Mouse (Mus musculus) cerebellum, adult 2 months (tissue): Measurements from ENCODE around the gene Dhrs2. TPM values are rescaled to one million over a fixed set of nuclear protein-coding genes. Genes with fewer than 3 reads are reported as not detected.

Experiments used
- DNase-seq, 2 experiments: peaks; one replicate each; pipeline ENCODE4 v3.0.0; 2021
- H3K27ac ChIP-seq: fragments of 200-500 bp; 2 replicates; pipeline ENCODE4 v1.5.1; 2012; ENCODE audit warnings: low read length, control low read depth, inconsistent platforms; ENCODE audit not compliant: insufficient read depth
- H3K27me3 ChIP-seq: fragments of 200-500 bp; 2 replicates; pipeline ENCODE4 v1.6.1; 2012; ENCODE audit warnings: inconsistent platforms, mild to moderate bottlenecking, low read length, moderate library complexity; ENCODE audit not compliant: control insufficient read depth, insufficient read depth
- H3K4me1 ChIP-seq: fragments of 200-500 bp; 2 replicates; pipeline ENCODE4 v1.6.1; 2011; ENCODE audit warnings: low read length; ENCODE audit not compliant: control insufficient read depth, insufficient read depth
- H3K4me3 ChIP-seq: fragments of 200-500 bp; replicated peaks from 2 replicates; pipeline ENCODE3; 2011; ENCODE audit warnings: mild to moderate bottlenecking, low read depth, low read length, control low read depth; ENCODE audit not compliant: insufficient read depth
- CTCF ChIP-seq: fragments of 200-500 bp; IDR thresholded peaks from 2 replicates; pipeline ENCODE4 v1.5.1; 2011; ENCODE audit warnings: low read depth, mild to moderate bottlenecking, control low read depth, low read length, moderate library complexity, borderline replicate concordance; ENCODE audit not compliant: insufficient read depth
- POLR2A ChIP-seq: fragments of 200-500 bp; IDR thresholded peaks from 2 replicates; pipeline ENCODE4 v1.6.1; 2011; ENCODE audit warnings: low read length, control low read depth, borderline replicate concordance; ENCODE audit not compliant: insufficient read depth
- WGBS: fragments of 180-500 bp; shearing (Covaris S2); methylation state at CpG from one replicate; pipeline ENCODE4 v1.1.7; 2018; 5-methylcytosine and 5-hydroxymethylcytosine counted together
- polyA plus RNA-seq: library from polyadenylated mRNA; depleted of rRNA; stranded (reverse); fragments of >200 nt; gene quantifications from 2 replicates; pipeline ENCODE4 v1.2.3, GENCODE M21; 2012

The Dhrs2 gene
- polyA plus RNA-seq, 1 experiment: 1.2 TPM

DNA sequence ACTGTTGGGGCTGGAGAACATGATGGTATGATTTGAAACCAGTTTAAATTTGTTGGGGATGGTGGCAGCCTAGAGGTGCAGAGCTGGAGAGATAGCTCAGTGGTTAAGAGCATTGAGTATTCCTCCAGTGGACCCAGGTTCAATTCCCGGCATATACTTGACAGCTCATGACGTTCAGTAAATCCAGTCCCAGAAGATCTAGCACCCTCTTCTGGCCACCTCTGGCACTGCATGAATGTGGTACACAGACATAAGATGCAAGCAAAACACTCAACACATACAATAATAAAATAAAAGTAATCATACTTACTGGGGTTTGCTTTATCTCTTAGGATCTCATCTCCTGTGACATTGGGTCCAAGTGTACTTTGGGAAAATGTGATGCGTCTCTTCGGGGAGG, 7.3 kb upstream of the Dhrs2 start:
- TF ChIP-seq POLR2A (no peak), CTCF (peak; percentile 58)
- peak; percentile 32 to 64 for DNase-seq

DNA sequence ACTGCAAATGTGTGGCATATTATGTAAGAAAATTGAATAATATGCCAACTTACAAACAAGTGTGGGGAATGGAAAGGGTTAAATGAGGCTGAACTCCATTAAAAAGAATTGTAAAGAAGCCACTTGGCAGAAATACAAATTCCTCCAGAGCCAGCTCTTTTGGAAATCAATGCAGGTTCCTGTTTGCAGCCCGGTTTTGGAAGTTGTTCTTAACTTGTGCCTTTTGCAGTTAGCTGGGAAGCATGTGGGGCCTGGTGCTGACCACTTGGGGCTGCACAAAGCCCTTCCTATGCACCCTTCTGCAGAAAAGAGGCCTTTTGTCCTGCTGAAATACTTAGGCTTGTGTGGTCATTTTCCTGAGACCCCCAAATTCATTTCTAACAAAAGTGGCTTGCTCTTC, 1.4 kb downstream of the Dhrs2 start:
- TF ChIP-seq POLR2A (no peak), CTCF (peak; percentile 22; the same call in 1 of the 2 replicates)
- WGBS: 16% methylated on average over 1 of the region's 1 CpGs

More for the DNA sequence above, 7.3 kb upstream of the Dhrs2 start:
- no peak overlapping the region for H3K4me3 ChIP-seq
- peaks cover 7% of the 10 kb centered on the region; the same call in 1 of the 2 replicates for H3K4me1 ChIP-seq
- 72% methylated on average over 4 of the region's 4 CpGs for WGBS
- H3K27me3 ChIP-seq: no peaks in the 10 kb centered on the region
- no peak overlapping the region for H3K27ac ChIP-seq

DNA sequence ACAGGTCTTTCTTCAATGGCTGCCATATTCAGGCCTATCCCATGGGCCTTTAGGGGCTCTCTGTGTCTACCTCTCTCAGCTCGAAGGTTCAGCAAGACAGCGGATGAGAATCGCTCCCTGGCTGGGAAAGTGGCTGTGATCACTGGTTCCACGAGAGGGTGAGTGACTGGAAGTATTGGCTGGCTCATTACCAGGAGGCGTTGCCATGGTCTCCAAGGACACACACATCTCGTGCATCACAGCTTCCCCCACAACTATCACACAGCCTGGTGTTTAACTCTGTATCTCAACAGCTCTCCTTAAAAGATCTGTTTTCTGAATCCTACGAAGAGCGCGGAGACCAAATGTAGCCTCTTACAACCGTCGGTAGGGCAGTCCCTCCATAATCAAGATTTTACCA, 12.8 kb downstream of the Dhrs2 start:
- DNase-seq: no peak
- WGBS: 82% methylated on average over 11 of the region's 11 CpGs
- no peaks in the 10 kb centered on the region for H3K4me1 ChIP-seq
- TF ChIP-seq CTCF (no peak), POLR2A (no peak)
- no peaks in the 10 kb centered on the region for H3K27me3 ChIP-seq
- H3K27ac ChIP-seq: no peak overlapping the region
- no peak overlapping the region for H3K4me3 ChIP-seq

More for the DNA sequence above, 1.4 kb downstream of the Dhrs2 start:
- Histone ChIP-seq H3K27me3 (no peaks in the 10 kb centered on the region), H3K27ac (no peak overlapping the region), H3K4me1 (no peaks in the 10 kb centered on the region), H3K4me3 (no peak overlapping the region)
- DNase-seq: peak in 1 of 2 experiments; percentile 18

DNA sequence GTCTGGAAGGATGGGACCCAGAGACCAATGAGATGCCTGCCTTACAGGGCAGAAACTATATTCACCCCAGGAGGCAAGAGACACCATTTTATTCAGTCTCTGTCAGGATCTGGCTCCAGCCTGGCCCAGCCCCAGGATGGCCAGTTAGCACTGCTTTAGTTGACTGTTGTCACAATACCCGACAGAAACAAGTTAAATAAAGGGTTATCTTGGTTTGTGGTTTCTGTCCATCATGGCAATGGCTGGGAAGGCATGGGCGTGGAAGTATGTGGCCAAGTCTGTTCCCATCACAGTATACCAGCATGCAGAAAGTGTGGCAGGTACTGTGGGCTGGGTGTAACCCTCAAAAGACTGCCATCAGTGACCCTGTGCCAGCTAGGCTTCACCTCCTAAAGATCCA, 14.9 kb downstream of the Dhrs2 start:
- H3K4me3 ChIP-seq: no peak overlapping the region
- H3K27me3 ChIP-seq: no peaks in the 10 kb centered on the region
- TF ChIP-seq POLR2A: no peak
- TF ChIP-seq CTCF: no peak
- 94% methylated on average over 2 of the region's 2 CpGs for WGBS
- DNase-seq: no peak
- H3K27ac ChIP-seq: no peak overlapping the region
- no peaks in the 10 kb centered on the region for H3K4me1 ChIP-seq

DNA sequence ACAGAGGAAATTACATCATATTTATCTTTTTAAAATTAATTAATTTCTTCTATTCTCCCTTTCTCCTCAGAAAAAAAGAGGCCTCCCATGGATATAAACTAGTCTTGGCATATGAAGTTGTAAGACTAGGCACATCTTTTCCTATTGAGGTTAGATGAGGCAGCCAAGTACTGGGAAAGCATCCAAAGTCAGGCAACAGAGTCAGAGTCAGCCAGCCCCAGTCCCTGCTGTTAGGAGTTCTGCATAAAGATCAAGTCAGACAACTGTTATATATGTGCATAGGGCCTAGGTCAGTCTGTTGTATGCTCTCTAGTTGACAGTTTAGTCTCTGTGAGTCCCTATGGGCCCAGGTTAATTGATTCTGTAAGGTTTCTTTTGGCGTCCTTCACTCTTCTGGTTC, 20.9 kb downstream of the Dhrs2 start:
- H3K27me3 ChIP-seq: no peaks in the 10 kb centered on the region
- 45% methylated on average over 1 of the region's 1 CpGs for WGBS
- peak; percentile 45 to 80 for DNase-seq
- TF ChIP-seq CTCF (no peak), POLR2A (no peak)
- peaks cover 10% of the 10 kb centered on the region; the same call in 1 of the 2 replicates for H3K4me1 ChIP-seq
- H3K4me3 ChIP-seq: no peak overlapping the region
- no peak overlapping the region for H3K27ac ChIP-seq

DNA sequence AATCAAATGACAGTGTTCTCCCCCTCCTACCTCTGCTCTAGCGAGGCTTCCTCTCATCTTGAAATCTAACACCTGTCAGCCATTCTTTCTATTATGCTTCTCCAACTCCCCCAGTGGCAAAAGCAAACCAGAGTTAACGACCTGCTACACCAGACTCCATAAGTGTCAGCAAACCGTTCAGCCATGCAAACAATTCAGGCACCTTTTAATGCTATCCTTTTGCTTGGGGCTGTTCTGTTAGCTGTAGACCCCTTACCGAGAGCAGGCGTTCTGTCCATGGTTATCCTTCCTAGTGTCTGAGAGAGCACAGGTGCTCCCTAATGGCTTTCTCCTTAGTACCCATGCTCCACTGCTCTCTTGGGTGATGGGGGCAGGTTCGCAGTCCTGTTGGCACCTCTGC, 25.4 kb downstream of the Dhrs2 start:
- no peak for DNase-seq
- H3K4me1 ChIP-seq: peaks cover 8% of the 10 kb centered on the region; the same call in 1 of the 2 replicates
- H3K27ac ChIP-seq: no peak overlapping the region
- no peak for TF ChIP-seq CTCF
- TF ChIP-seq POLR2A: no peak
- WGBS: 60% methylated on average over 6 of the region's 6 CpGs
- no peak overlapping the region for H3K4me3 ChIP-seq
- no peaks in the 10 kb centered on the region for H3K27me3 ChIP-seq

DNA sequence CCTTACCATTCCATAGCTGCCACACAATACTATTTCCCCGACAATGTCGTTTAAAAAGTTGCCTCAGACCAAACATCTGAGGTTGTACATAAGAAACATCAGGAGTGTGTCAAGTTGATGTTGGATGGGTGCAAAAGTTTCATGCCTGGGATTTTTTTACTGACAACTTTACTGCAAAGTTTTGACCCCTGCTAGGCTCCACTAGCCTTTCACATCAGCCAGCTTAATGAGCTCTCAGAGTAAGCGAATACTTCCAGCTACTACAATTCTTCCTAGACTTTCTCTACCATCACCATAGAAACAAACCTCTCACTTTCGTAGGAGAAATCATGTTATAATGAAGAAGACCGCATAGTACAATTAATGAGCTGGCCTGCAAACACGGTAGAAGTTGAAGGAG, 26.5 kb downstream of the Dhrs2 start:
- Histone ChIP-seq H3K27me3 (no peaks in the 10 kb centered on the region), H3K4me1 (no peaks in the 10 kb centered on the region), H3K27ac (no peak overlapping the region), H3K4me3 (no peak overlapping the region)
- DNase-seq: no peak
- WGBS: 81% methylated on average over 6 of the region's 6 CpGs
- no peak for TF ChIP-seq POLR2A
- no peak for TF ChIP-seq CTCF

DNA sequence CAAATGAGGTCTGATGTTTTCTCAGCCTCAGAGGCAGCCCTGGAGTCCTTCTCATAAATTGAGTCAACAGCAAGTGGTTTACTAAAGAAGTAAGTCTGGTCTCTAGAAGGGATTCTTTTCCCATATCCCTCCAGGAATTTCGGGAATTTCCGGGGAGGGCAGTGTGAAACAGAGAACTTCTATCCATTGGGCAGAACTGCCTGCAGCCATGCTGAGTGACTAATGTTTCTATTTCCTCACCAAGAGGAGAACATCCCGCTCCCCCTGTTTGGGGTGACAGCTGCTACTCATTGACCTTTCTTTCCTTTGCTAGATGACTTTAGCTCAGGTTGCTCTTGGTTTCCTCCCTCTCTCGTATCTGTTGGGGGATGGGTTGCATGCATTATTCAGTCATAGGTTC, 31.8 kb downstream of the Dhrs2 start:
- 75% methylated on average over 4 of the region's 4 CpGs for WGBS
- no peaks in the 10 kb centered on the region for H3K4me1 ChIP-seq
- H3K27ac ChIP-seq: no peak overlapping the region
- H3K4me3 ChIP-seq: no peak overlapping the region
- DNase-seq: no peak
- TF ChIP-seq POLR2A (no peak), CTCF (no peak)
- H3K27me3 ChIP-seq: no peaks in the 10 kb centered on the region
